Mouse (Mus musculus) ES-E14 (cell line): ENCODE results near the gene Pno1. TPM values are rescaled to one million over a fixed set of nuclear protein-coding genes. Genes with fewer than 3 reads are reported as not detected.

Experiments
- DNase-seq: peaks from one replicate; pipeline ENCODE4 v3.0.0-alpha.2; 2013; ENCODE audit warnings: low read depth, low spot score
- H3K27ac ChIP-seq: 2 replicates; pipeline ENCODE4 v1.5.1; 2012; ENCODE audit warnings: low read depth, mild to moderate bottlenecking, low read length, moderate library complexity, mixed read lengths; ENCODE audit not compliant: poor library complexity, insufficient read depth, severe bottlenecking
- H3K36me3 ChIP-seq: 2 replicates; pipeline ENCODE4 v1.6.1; 2012; ENCODE audit warnings: mild to moderate bottlenecking, low read length, moderate library complexity, mixed read lengths; ENCODE audit not compliant: control insufficient read depth, poor library complexity, insufficient read depth, severe bottlenecking
- H3K4me1 ChIP-seq, 2 experiments: fragments of 150-350 bp in 1 of 2; sonication (generic) in 1 of 2; 2 replicates each; pipeline ENCODE4 v1.6.1; 2012; ENCODE audit warnings: low read length in 2 of 2, mild to moderate bottlenecking in 1 of 2, mixed read lengths in 1 of 2; ENCODE audit not compliant: control insufficient read depth in 2 of 2, insufficient read depth in 2 of 2, poor library complexity in 1 of 2
- H3K4me3 ChIP-seq, 2 experiments: fragments of 150-350 bp in 1 of 2; sonication (generic) in 1 of 2; 2 replicates each; pipeline ENCODE4 v1.5.1; 2012; ENCODE audit warnings: low read length in 2 of 2, low read depth in 1 of 2, mild to moderate bottlenecking in 1 of 2, mixed read lengths in 1 of 2; ENCODE audit not compliant: insufficient read depth in 1 of 2, poor library complexity in 1 of 2, severe bottlenecking in 1 of 2
- H3K9ac ChIP-seq: 2 replicates; pipeline ENCODE4 v1.6.1; 2012; ENCODE audit warnings: low read depth, mild to moderate bottlenecking, low read length, mixed read lengths; ENCODE audit not compliant: poor library complexity, insufficient read depth, severe bottlenecking
- H3K9me3 ChIP-seq: fragments of 150-350 bp; sonication (generic); 2 replicates; pipeline ENCODE4 v1.6.1; 2012; ENCODE audit warnings: low read depth, mild to moderate bottlenecking, low read length; ENCODE audit not compliant: control insufficient read depth, insufficient read depth
- CHD2 ChIP-seq: IDR thresholded peaks from 2 replicates; pipeline ENCODE4 v1.6.1; 2014; ENCODE audit warnings: mild to moderate bottlenecking, low read depth, low read length, inconsistent platforms
- HCFC1 ChIP-seq: IDR thresholded peaks from 2 replicates; pipeline ENCODE4 v1.6.1; 2012; ENCODE audit warnings: low read length, inconsistent platforms, borderline replicate concordance; ENCODE audit not compliant: insufficient read depth
- MAFK ChIP-seq: IDR thresholded peaks from 2 replicates; pipeline ENCODE4 v1.6.1; 2014; ENCODE audit warnings: mild to moderate bottlenecking, low read depth, low read length, inconsistent platforms; ENCODE audit not compliant: insufficient read depth
- ZC3H11A ChIP-seq: IDR thresholded peaks from 2 replicates; pipeline ENCODE4 v1.6.1; 2012; ENCODE audit warnings: low read depth, mild to moderate bottlenecking, inconsistent platforms, low read length, borderline replicate concordance
- ZNF384 ChIP-seq: IDR thresholded peaks from 2 replicates; pipeline ENCODE4 v1.6.1; 2012; ENCODE audit warnings: low read depth, low read length, inconsistent platforms
- in situ Hi-C, 2 experiments: fragments of 600-800 bp; cut with MboI; formaldehyde crosslinking; loops; one replicate each; pipeline ENCODE4 v1.15.1; 2025; ENCODE audit warnings: low sequenced_read_pairs in 2 of 2, inconsistent platforms in 1 of 2; ENCODE audit not compliant: unreplicated experiment in 2 of 2
- total RNA-seq: library from RNA; depleted of rRNA; stranded (reverse); fragments of 300-350 nt; gene quantifications from 2 replicates; pipeline ENCODE4 v1.2.3, GENCODE M21; 2012

Gene Pno1
- total RNA-seq, 1 experiment = 113 TPM

DNA sequence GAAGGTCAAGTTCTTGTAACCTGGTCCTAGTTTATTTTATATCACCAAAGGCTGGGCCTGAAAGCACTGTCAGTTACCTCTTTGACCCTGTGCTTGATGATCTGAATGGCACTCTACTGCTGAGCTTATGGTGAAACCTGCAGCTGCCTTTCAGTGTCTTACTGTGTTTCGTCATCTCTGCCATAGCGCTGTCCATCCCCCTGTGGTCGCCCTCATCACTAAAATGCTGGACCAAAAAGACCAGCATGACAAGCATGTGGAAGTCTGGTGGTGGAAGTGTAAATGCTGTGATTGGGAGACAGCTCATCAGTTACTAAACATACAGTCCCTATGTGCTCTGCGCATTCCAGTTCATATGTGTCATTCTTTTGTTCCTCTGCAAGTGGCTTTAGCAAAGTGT lies 39.1 kb downstream of the Pno1 start:
- TF ChIP-seq CHD2 (no peak), ZC3H11A (no peak), MAFK (no peak), ZNF384 (no peak), HCFC1 (no peak)
- Histone ChIP-seq H3K4me3 (no peak overlapping the region), H3K9me3 (no peaks in the 10 kb centered on the region), H3K9ac (no peak overlapping the region), H3K27ac (no peak overlapping the region), H3K36me3 (no peaks in the 10 kb centered on the region), H3K4me1 (peaks cover 3 to 4% of the 10 kb centered on the region in 2 experiments; a peak in 2 of 4 replicates)
- DNase-seq = no peak
- in situ Hi-C loops = no loop called here

DNA sequence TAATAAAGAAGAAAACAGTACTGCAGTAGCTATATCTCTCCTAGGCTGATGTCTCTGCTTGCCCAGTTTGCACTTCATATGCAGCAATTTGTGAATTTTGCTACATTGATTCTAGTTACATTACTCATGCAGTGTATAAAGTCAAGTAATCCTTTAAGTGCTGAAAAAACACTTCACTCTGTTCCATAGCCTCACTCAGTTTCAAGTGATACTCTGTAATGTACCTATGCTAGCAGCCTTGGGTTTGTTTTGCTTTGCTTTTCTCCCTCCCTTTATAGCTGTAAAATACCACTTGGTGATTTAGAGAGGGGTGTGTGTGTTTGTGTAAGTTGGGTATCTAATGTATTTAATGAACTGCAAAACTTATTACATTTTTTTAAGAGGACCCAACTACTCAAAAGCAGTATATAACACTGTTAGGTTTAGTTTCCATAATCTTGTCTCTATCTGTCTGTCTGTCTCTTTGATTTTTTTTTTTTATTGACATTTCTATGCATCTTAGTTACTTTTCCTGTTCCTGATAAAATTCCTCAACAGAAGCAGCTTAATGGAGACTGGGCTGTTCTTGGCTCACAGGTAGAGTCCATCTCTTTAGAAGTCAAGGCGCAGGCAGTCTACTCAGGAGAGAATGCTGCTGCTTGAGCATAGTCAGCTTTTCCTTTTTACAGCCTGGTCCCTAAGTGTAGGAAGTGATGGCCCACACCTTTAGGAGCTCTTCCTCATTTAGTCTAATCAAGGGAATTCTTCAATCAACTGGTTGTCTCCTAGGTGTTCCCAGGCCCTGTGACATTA lies 40.2 kb downstream of the Pno1 start:
- peaks cover 3 to 4% of the 10 kb centered on the region in 2 experiments; a peak in 2 of 4 replicates for H3K4me1 ChIP-seq
- no peaks in the 10 kb centered on the region for H3K9me3 ChIP-seq
- in situ Hi-C loops = no loop called here
- TF ChIP-seq ZNF384 (no peak), HCFC1 (no peak), ZC3H11A (no peak), MAFK (no peak), CHD2 (no peak)
- H3K36me3 ChIP-seq = no peaks in the 10 kb centered on the region
- no peak overlapping the region for H3K9ac ChIP-seq
- H3K27ac ChIP-seq = no peak overlapping the region
- no peak for DNase-seq
- H3K4me3 ChIP-seq = no peak overlapping the region

DNA sequence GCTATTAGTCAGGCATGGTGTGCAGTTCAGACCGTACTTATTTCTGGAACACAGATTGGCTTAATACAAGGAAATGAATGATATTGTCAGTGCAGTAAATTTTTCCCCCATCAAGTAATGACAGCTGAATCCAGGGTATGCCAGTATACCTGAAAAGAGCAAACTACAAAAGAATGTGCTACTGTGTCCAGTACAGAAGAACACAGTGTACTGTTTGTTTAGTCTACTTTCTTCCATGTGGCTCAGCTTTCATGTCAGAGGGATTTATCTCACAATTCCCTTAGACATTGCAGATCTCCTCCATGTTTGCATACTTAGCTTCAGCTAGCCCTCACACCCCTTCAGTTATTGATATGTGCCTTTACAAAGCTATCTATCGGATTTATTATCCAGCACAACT lies 42.1 kb downstream of the Pno1 start:
- Histone ChIP-seq H3K9me3 (no peaks in the 10 kb centered on the region), H3K9ac (no peak overlapping the region), H3K4me3 (no peak overlapping the region), H3K4me1 (peaks cover 7 to 8% of the 10 kb centered on the region in 2 experiments; a peak in 3 of 4 replicates), H3K27ac (no peak overlapping the region), H3K36me3 (peaks cover 1% of the 10 kb centered on the region; the same call in 1 of the 2 replicates)
- no peak for DNase-seq
- in situ Hi-C loops = no loop called here
- no peak for TF ChIP-seq HCFC1

DNA sequence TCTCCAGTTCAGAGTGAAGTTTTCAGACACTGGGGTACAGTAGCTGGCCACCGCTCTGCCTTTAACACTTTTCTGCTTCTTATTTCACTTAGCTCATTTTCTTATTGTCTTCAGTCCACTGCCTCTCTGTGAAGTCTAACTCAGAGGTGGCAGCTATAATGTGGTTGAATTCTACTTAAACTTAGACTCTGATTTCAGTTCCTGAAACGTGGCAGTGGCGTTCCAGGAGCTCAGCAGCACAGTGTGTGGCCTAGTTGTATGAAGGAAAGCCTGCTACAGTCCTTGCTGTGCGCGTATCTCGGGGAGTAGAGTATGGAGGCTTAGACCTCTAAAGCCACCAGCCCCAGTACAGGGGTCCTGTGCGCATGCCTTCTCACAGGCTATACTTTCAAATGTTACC lies 44.7 kb downstream of the Pno1 start:
- in situ Hi-C loops = no loop called here

DNA sequence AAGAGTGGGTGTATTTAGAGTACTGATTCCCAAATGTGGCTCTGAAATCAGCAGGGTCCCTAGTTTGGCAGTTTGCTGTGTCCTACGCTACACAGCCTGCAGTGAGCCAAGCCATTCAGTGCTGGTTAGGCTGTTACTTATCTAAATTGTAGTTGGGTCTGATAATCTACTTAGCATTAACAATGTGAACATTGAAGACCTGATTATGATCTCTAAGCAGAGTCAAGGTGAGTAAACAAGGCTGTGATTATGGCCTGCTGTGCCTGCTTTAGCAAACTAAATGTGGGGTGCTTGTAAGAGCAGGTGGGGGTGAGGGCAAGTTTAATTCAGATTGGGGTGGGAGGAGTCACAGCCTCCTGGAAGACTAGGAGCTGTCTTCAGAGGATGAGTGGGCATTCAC lies 47.4 kb downstream of the Pno1 start:
- in situ Hi-C loops = no loop called here
- no peak for TF ChIP-seq ZC3H11A
- TF ChIP-seq HCFC1 = no peak
- TF ChIP-seq CHD2 = no peak
- no peak overlapping the region for H3K27ac ChIP-seq
- H3K4me1 ChIP-seq = peaks cover 10 to 12% of the 10 kb centered on the region in 2 experiments
- no peak overlapping the region for H3K4me3 ChIP-seq
- H3K9me3 ChIP-seq = no peaks in the 10 kb centered on the region
- DNase-seq = no peak
- no peak overlapping the region for H3K9ac ChIP-seq
- peaks cover 1% of the 10 kb centered on the region; the same call in 1 of the 2 replicates for H3K36me3 ChIP-seq

More for the DNA sequence above, 44.7 kb downstream of the Pno1 start:
- Histone ChIP-seq H3K9me3 (no peaks in the 10 kb centered on the region), H3K27ac (no peak overlapping the region), H3K9ac (no peak overlapping the region), H3K4me1 (peaks cover 8 to 11% of the 10 kb centered on the region in 2 experiments), H3K4me3 (no peak overlapping the region), H3K36me3 (peaks cover 1% of the 10 kb centered on the region; the same call in 1 of the 2 replicates)
- no peak for TF ChIP-seq MAFK
- TF ChIP-seq ZC3H11A = no peak
- TF ChIP-seq CHD2 = no peak
- TF ChIP-seq ZNF384 = no peak
- no peak for TF ChIP-seq HCFC1
- DNase-seq = no peak
